Mouse (Mus musculus) kidney, embryonic 16.5 days (tissue): ENCODE measurements around the gene Abraxas1. TPM values are rescaled to one million over a fixed set of nuclear protein-coding genes. Genes with fewer than 3 reads are reported as not detected.

ENCODE experiments used
- ATAC-seq: fragments of 200-750 bp; cut with Nextera tagmentation; 2 replicates; pipeline ENCODE4 v1.8.0; 2017; ENCODE audit warnings: moderate TSS enrichment; ENCODE audit not compliant: low FRiP score, low TSS enrichment
- H3K27ac ChIP-seq: fragments of 300-500 bp; sonication (generic); 2 replicates; pipeline ENCODE4 v1.5.1; 2014; ENCODE audit warnings: low read length
- H3K27me3 ChIP-seq: fragments of 300-500 bp; sonication (generic); 2 replicates; pipeline ENCODE4 v1.6.1; 2014; ENCODE audit warnings: low read length, control low read depth, mixed read lengths; ENCODE audit not compliant: insufficient read depth
- H3K36me3 ChIP-seq: fragments of 300-500 bp; sonication (generic); 2 replicates; pipeline ENCODE4 v1.6.1; 2014; ENCODE audit warnings: low read length, control low read depth, mixed read lengths; ENCODE audit not compliant: insufficient read depth
- H3K4me1 ChIP-seq: fragments of 300-500 bp; sonication (generic); 2 replicates; pipeline ENCODE4 v1.6.1; 2014; ENCODE audit warnings: low read length, control low read depth, mixed read lengths; ENCODE audit not compliant: insufficient read depth
- H3K4me2 ChIP-seq: fragments of 300-500 bp; sonication (generic); replicated peaks from 2 replicates; pipeline ENCODE4 v1.6.1; 2014; ENCODE audit warnings: low read depth, low read length
- H3K4me3 ChIP-seq: fragments of 300-500 bp; sonication (generic); 2 replicates; pipeline ENCODE4 v1.5.1; 2014; ENCODE audit warnings: mild to moderate bottlenecking, low read length
- H3K9ac ChIP-seq: fragments of 300-500 bp; sonication (generic); replicated peaks from 2 replicates; pipeline ENCODE4 v1.6.1; 2014; ENCODE audit warnings: low read length
- H3K9me3 ChIP-seq: fragments of 300-500 bp; sonication (generic); 2 replicates; pipeline ENCODE4 v1.6.1; 2016; ENCODE audit warnings: low read length, control low read depth
- WGBS: fragments of 180-500 bp; shearing (Covaris S2); extraction: QIAGEN DNeasy Blood & Tissue Kit; methylation state at CpG from one replicate; pipeline ENCODE4 v1.1.7; 2014; 5-methylcytosine and 5-hydroxymethylcytosine counted together
- polyA plus RNA-seq: library from polyadenylated mRNA; unstranded; fragments of >200 nt; fragmentation: Nextera tagmentation; extraction: Ambion mirVana; gene quantifications from 2 replicates; pipeline ENCODE4 v1.2.1, GENCODE M21; 2015

Abraxas1 gene
- polyA plus RNA-seq, 1 experiment from 2014 or later: 29.7 TPM

GRCm38 (mm10) chr5:100828701-100829100, 7.9 kb upstream of the Abraxas1 start:
- no peak overlapping the region for H3K4me2 ChIP-seq
- no peaks in the 10 kb centered on the region for H3K27me3 ChIP-seq
- no peak overlapping the region for H3K9ac ChIP-seq
- no peaks in the 10 kb centered on the region for H3K9me3 ChIP-seq
- H3K4me1 ChIP-seq: no peaks in the 10 kb centered on the region
- 73% methylated on average over 3 of the region's 3 CpGs for WGBS
- no peak overlapping the region for H3K27ac ChIP-seq
- no peak overlapping the region for H3K4me3 ChIP-seq
- H3K36me3 ChIP-seq: no peaks in the 10 kb centered on the region
- ATAC-seq: no peak

- H3K27me3 ChIP-seq: no peaks in the 10 kb centered on the region
- no peak overlapping the region for H3K4me2 ChIP-seq
These were observed 5.8 kb upstream of the Abraxas1 start for GRCm38 (mm10) chr5:100826531-100826930.

GRCm38 (mm10) chr5:100825975-100826374, 5.2 kb upstream of the Abraxas1 start:
- H3K4me3 ChIP-seq: no peak overlapping the region
- no peak overlapping the region for H3K4me2 ChIP-seq
- ATAC-seq: no peak
- no peaks in the 10 kb centered on the region for H3K36me3 ChIP-seq
- H3K9me3 ChIP-seq: no peaks in the 10 kb centered on the region
- H3K4me1 ChIP-seq: no peaks in the 10 kb centered on the region
- 15% methylated on average over 2 of the region's 2 CpGs for WGBS
- no peak overlapping the region for H3K27ac ChIP-seq
- H3K9ac ChIP-seq: no peak overlapping the region
- H3K27me3 ChIP-seq: no peaks in the 10 kb centered on the region

More at GRCm38 (mm10) chr5:100826531-100826930, 5.8 kb upstream of the Abraxas1 start:
- ATAC-seq: no peak
- Histone ChIP-seq H3K9me3 (no peaks in the 10 kb centered on the region), H3K4me3 (no peak overlapping the region), H3K4me1 (no peaks in the 10 kb centered on the region), H3K9ac (no peak overlapping the region), H3K27ac (no peak overlapping the region), H3K36me3 (no peaks in the 10 kb centered on the region)
- 45% methylated on average over 7 of the region's 7 CpGs for WGBS

GRCm38 (mm10) chr5:100822826-100823225, 2.1 kb upstream of the Abraxas1 start:
- H3K4me3 ChIP-seq: no peak overlapping the region
- H3K4me1 ChIP-seq: peaks cover 4% of the 10 kb centered on the region; the same call in 1 of the 2 replicates
- no peaks in the 10 kb centered on the region for H3K36me3 ChIP-seq
- H3K27me3 ChIP-seq: no peaks in the 10 kb centered on the region
- H3K9me3 ChIP-seq: no peaks in the 10 kb centered on the region
- WGBS: 82% methylated on average over 7 of the region's 7 CpGs
- no peak overlapping the region for H3K27ac ChIP-seq
- ATAC-seq: no peak
- no peak overlapping the region for H3K4me2 ChIP-seq
- H3K9ac ChIP-seq: no peak overlapping the region

GRCm38 (mm10) chr5:100821375-100821774, 610 bp upstream of the Abraxas1 start:
- no peak for ATAC-seq
- Histone ChIP-seq H3K9me3 (no peaks in the 10 kb centered on the region), H3K4me2 (peak overlapping the region; percentile 78; the same call in 1 of the 2 replicates), H3K27me3 (no peaks in the 10 kb centered on the region), H3K4me1 (peaks cover 4% of the 10 kb centered on the region; the same call in 1 of the 2 replicates), H3K36me3 (no peaks in the 10 kb centered on the region), H3K4me3 (no peak overlapping the region), H3K9ac (no peak overlapping the region), H3K27ac (no peak overlapping the region)
- WGBS: 82% methylated on average over 8 of the region's 8 CpGs

- Histone ChIP-seq H3K4me1 (peaks cover 4% of the 10 kb centered on the region; the same call in 1 of the 2 replicates), H3K9me3 (no peaks in the 10 kb centered on the region), H3K27ac (peak overlapping the region; percentile 58; the same call in 1 of the 2 replicates), H3K36me3 (peaks cover 3% of the 10 kb centered on the region; the same call in 1 of the 2 replicates), H3K4me3 (peak overlapping the region; percentile 70), H3K4me2 (peak overlapping the region; percentile 78), H3K9ac (peak overlapping the region; percentile 90), H3K27me3 (no peaks in the 10 kb centered on the region)
- 34% methylated on average over 16 of the region's 16 CpGs for WGBS
- no peak for ATAC-seq
These were observed 941 bp downstream of the Abraxas1 start for GRCm38 (mm10) chr5:100819568-100820480.

- Histone ChIP-seq H3K36me3 (peaks cover 11% of the 10 kb centered on the region; the same call in 1 of the 2 replicates), H3K9ac (no peak overlapping the region), H3K27ac (no peak overlapping the region), H3K4me3 (no peak overlapping the region), H3K9me3 (no peaks in the 10 kb centered on the region), H3K4me2 (no peak overlapping the region), H3K27me3 (no peaks in the 10 kb centered on the region), H3K4me1 (peaks cover 4% of the 10 kb centered on the region; the same call in 1 of the 2 replicates)
- no peak for ATAC-seq
- WGBS: 66% methylated on average over 4 of the region's 4 CpGs
These were observed 2.4 kb downstream of the Abraxas1 start for GRCm38 (mm10) chr5:100818341-100818740.

- H3K27ac ChIP-seq: 0 out of 2 replicates have a peak within 1 kb of the TSS, but pooled peaks have one; percentile 10
These were observed 22.5 kb downstream of the Abraxas1 start, which contains the start of the genes Helq and Mrps18c for GRCm38 (mm10) chr5:100798165-100798860. Helq (minus strand) TSS chr5:100798598. Mrps18c (plus strand) TSS chr5:100798627.

GRCm38 (mm10) chr5:100794084-100794483, 26.7 kb downstream of the Abraxas1 start:
- H3K4me1 ChIP-seq: peaks cover 9% of the 10 kb centered on the region
- no peaks in the 10 kb centered on the region for H3K9me3 ChIP-seq
- H3K9ac ChIP-seq: no peak overlapping the region
- H3K36me3 ChIP-seq: peaks cover 18% of the 10 kb centered on the region
- no peaks in the 10 kb centered on the region for H3K27me3 ChIP-seq
- ATAC-seq: no peak
- H3K4me2 ChIP-seq: no peak overlapping the region
- WGBS: 86% methylated on average over 5 of the region's 5 CpGs
- no peak overlapping the region for H3K4me3 ChIP-seq
- no peak overlapping the region for H3K27ac ChIP-seq

More at GRCm38 (mm10) chr5:100798165-100798860, 22.5 kb downstream of the Abraxas1 start, which contains the start of the genes Helq and Mrps18c:
- peak within 1 kb of the TSS; percentile 94 for H3K4me2 ChIP-seq
- peak within 1 kb of the TSS; percentile 87 for H3K4me3 ChIP-seq
- no peaks in the 10 kb centered on the region for H3K27me3 ChIP-seq
- peaks cover 10% of the 10 kb centered on the region; the same call in 1 of the 2 replicates for H3K36me3 ChIP-seq
- under 1% methylated on average over 67 of the region's 67 CpGs for WGBS
- H3K4me1 ChIP-seq: peaks cover 14% of the 10 kb centered on the region
- H3K9me3 ChIP-seq: no peaks in the 10 kb centered on the region
- H3K9ac ChIP-seq: peak within 1 kb of the TSS; percentile 83
- peak; percentile 97 for ATAC-seq
